Mouse (Mus musculus): ENCODE results near the gene Parp4. TPM values are rescaled to one million over a fixed set of nuclear protein-coding genes. Genes with fewer than 3 reads are reported as not detected.

Gene Parp4
- polyA plus RNA-seq, 2 experiments: 1.7 to 1.8 TPM

DNA sequence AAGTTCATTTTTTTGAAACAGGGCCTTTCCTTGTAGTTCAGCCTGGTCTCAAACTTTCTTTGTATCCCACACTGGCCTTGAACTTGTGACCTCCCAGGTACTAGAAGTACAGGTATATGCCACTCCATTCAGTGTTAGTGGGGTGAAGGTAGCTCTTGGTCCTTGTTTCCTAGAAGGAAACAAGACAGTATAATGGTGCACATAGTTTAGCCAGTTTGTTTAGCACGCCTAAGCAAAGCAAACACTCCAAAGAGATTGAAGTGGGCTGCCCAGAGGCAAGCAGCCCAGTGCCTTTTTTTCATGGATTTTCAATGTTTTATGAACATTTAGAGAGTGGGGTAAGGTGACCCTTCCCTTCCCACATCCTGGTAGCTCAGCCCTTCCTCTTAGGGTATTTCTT, 42.1 kb downstream of the Parp4 start:
- H3K9me3 ChIP-seq (ENCODE audit: control insufficient read depth, low read length): no peaks in the 10 kb centered on the region
- H3K4me2 ChIP-seq (ENCODE audit: low read depth): no peak overlapping the region
- TF ChIP-seq CTCF (IDR thresholded peaks at IDR 0.05; ENCODE audit: low read depth): no peak
- no peak overlapping the region for H3K9ac ChIP-seq (replicated peaks)
- no peak for ATAC-seq (ENCODE audit: insufficient read depth)
- no peaks in the 10 kb centered on the region for H3K36me3 ChIP-seq (replicated peaks; ENCODE audit: control insufficient read depth, insufficient read depth, low read depth)
- no peaks in the 10 kb centered on the region for H3K4me1 ChIP-seq (replicated peaks; ENCODE audit: control insufficient read depth in 2 of 2, insufficient read depth in 2 of 2, low read length in 1 of 2)
- H3K4me3 ChIP-seq (ENCODE audit: insufficient read depth in 1 of 2, low read depth in 2 of 2, low read length in 2 of 2): no peak overlapping the region
- H3K27me3 ChIP-seq (ENCODE audit: control insufficient read depth, insufficient read depth, low read length): no peaks in the 10 kb centered on the region
- DNase-seq (ENCODE audit: low read depth in 3 of 3, low spot score in 3 of 3): no peak
- no peak overlapping the region for H3K27ac ChIP-seq
- 55% methylated on average over 1 of the region's 1 CpGs for WGBS (ENCODE audit: insufficient replicate concordance)

DNA sequence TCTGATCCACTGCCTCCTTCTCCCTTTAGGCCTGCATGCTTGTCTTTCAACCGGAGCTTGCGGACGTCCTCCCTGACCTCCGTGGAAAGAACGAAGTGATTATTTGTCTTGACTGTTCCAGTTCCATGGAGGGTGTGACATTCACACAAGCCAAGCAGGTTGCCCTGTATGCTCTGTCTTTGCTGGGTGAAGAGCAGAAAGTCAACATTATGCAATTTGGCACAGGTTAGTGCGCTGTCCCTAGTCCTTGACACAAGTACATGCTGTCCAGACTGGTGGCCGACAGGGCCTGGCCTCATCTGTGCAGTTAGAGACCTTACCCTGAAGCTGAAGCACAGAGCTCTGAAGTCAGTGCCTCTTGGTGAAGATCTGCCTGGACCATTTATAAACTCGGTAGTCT, 45.0 kb downstream of the Parp4 start:
- TF ChIP-seq EP300 (IDR thresholded peaks at IDR 0.05; ENCODE audit: low read depth): no peak
- no peak for TF ChIP-seq CTCF (IDR thresholded peaks at IDR 0.05; ENCODE audit: low read depth)

DNA sequence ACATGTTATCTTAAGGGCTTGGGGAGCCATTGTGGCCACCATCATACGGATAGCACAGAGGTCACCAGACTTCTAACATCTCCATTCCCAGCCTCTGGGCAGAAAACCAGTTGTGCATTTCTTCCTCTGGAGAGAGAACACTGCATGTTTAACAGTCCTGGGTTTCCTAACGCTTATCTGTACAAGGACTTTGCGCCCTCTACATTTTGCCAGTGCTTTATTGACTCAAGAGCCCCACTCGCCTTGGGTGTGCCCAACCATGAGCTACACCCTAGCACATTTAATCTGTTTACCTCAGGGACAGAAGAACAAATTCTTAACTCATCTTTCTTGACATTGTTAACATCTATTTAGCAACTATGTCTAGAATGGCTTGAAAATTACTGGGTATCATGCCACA, 50.8 kb downstream of the Parp4 start:
- Histone ChIP-seq H3K9me3 (ENCODE audit: control insufficient read depth, low read length) (no peaks in the 10 kb centered on the region), H3K36me3 (replicated peaks; ENCODE audit: control insufficient read depth, insufficient read depth, low read depth) (no peaks in the 10 kb centered on the region), H3K9ac (replicated peaks) (no peak overlapping the region), H3K27me3 (ENCODE audit: control insufficient read depth, insufficient read depth, low read length) (no peaks in the 10 kb centered on the region), H3K4me2 (ENCODE audit: low read depth) (no peak overlapping the region), H3K27ac (no peak overlapping the region), H3K4me3 (ENCODE audit: insufficient read depth in 1 of 2, low read depth in 2 of 2, low read length in 2 of 2) (no peak overlapping the region), H3K4me1 (replicated peaks; ENCODE audit: control insufficient read depth in 2 of 2, insufficient read depth in 2 of 2, low read length in 1 of 2) (no peaks in the 10 kb centered on the region)
- 62% methylated on average over 4 of the region's 4 CpGs for WGBS (ENCODE audit: insufficient replicate concordance)
- ATAC-seq (ENCODE audit: insufficient read depth) (no peak), DNase-seq (ENCODE audit: low read depth in 3 of 3, low spot score in 3 of 3) (no peak)
- TF ChIP-seq EP300 (IDR thresholded peaks at IDR 0.05; ENCODE audit: low read depth): no peak
- no peak for TF ChIP-seq CTCF (IDR thresholded peaks at IDR 0.05; ENCODE audit: low read depth)

More for the DNA sequence above, 45.0 kb downstream of the Parp4 start:
- no peak overlapping the region for H3K9ac ChIP-seq (replicated peaks)
- DNase-seq (ENCODE audit: low read depth in 3 of 3, low spot score in 3 of 3): peak in 2 of 3 experiments; percentile 7 to 10
- no peaks in the 10 kb centered on the region for H3K36me3 ChIP-seq (replicated peaks; ENCODE audit: control insufficient read depth, insufficient read depth, low read depth)
- H3K27me3 ChIP-seq (ENCODE audit: control insufficient read depth, insufficient read depth, low read length): no peaks in the 10 kb centered on the region
- ATAC-seq (ENCODE audit: insufficient read depth): peak; percentile 59; the same call in 1 of the 2 replicates
- no peaks in the 10 kb centered on the region for H3K4me1 ChIP-seq (replicated peaks; ENCODE audit: control insufficient read depth in 2 of 2, insufficient read depth in 2 of 2, low read length in 1 of 2)
- 69% methylated on average over 8 of the region's 8 CpGs for WGBS (ENCODE audit: insufficient replicate concordance)
- no peak overlapping the region for H3K4me2 ChIP-seq (ENCODE audit: low read depth)
- H3K9me3 ChIP-seq (ENCODE audit: control insufficient read depth, low read length): no peaks in the 10 kb centered on the region
- no peak overlapping the region for H3K4me3 ChIP-seq (ENCODE audit: insufficient read depth in 1 of 2, low read depth in 2 of 2, low read length in 2 of 2)
- H3K27ac ChIP-seq: no peak overlapping the region

DNA sequence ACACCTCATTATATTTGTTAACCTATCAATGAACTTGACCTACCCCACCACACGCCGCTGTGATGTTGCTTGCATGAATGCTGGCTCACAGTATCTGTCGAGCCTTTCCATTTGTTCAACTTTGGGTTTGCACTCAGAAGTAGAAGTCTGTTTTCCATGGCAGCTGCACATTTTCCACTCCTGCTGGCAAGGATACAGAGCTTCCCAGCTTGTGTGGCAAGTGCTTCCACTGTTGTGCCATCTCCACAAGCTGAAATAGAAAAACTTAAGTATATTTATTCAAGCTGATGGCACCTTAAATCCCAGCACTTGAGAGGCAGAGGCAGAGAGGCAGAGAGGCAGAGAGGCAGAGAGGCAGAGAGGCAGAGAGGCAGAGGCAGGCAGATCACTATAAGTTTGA, 52.9 kb downstream of the Parp4 start:
- DNase-seq (ENCODE audit: low read depth in 3 of 3, low spot score in 3 of 3): no peak
- Histone ChIP-seq H3K4me3 (ENCODE audit: insufficient read depth in 1 of 2, low read depth in 2 of 2, low read length in 2 of 2) (no peak overlapping the region), H3K4me2 (ENCODE audit: low read depth) (no peak overlapping the region), H3K9ac (replicated peaks) (no peak overlapping the region), H3K9me3 (ENCODE audit: control insufficient read depth, low read length) (no peaks in the 10 kb centered on the region), H3K27ac (no peak overlapping the region), H3K36me3 (replicated peaks; ENCODE audit: control insufficient read depth, insufficient read depth, low read depth) (no peaks in the 10 kb centered on the region), H3K4me1 (replicated peaks; ENCODE audit: control insufficient read depth in 2 of 2, insufficient read depth in 2 of 2, low read length in 1 of 2) (no peaks in the 10 kb centered on the region), H3K27me3 (ENCODE audit: control insufficient read depth, insufficient read depth, low read length) (no peaks in the 10 kb centered on the region)
- 76% methylated on average over 3 of the region's 3 CpGs for WGBS (ENCODE audit: insufficient replicate concordance)
- ATAC-seq (ENCODE audit: insufficient read depth): no peak
- TF ChIP-seq EP300 (IDR thresholded peaks at IDR 0.05; ENCODE audit: low read depth) (no peak), CTCF (IDR thresholded peaks at IDR 0.05; ENCODE audit: low read depth) (no peak)

DNA sequence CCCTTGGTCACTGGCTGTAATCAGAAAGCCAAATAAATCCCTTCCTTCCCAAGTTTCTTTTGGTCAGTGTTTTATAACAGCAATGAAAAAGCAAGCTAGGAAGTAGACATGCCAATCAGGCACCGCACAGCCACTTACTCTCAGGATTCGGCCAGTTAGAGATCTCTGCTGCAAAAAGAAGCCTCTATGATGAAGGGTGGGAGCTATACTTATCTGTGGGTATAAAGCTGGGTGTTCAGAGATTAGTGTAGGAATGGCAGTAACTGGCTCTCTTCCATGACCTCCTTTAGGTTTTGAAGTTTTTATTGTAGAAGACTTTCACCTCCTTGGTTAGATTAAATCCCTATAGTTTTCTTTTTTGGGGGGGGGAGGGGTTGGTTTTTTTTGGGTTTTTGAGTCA, 55.7 kb downstream of the Parp4 start:
- H3K27me3 ChIP-seq (ENCODE audit: control insufficient read depth, insufficient read depth, low read length): no peaks in the 10 kb centered on the region
- no peak overlapping the region for H3K9ac ChIP-seq (replicated peaks)
- TF ChIP-seq EP300 (IDR thresholded peaks at IDR 0.05; ENCODE audit: low read depth) (no peak), CTCF (IDR thresholded peaks at IDR 0.05; ENCODE audit: low read depth) (no peak)
- no peaks in the 10 kb centered on the region for H3K9me3 ChIP-seq (ENCODE audit: control insufficient read depth, low read length)
- DNase-seq (ENCODE audit: low read depth in 3 of 3, low spot score in 3 of 3) (no peak), ATAC-seq (ENCODE audit: insufficient read depth) (no peak)
- no peak overlapping the region for H3K27ac ChIP-seq
- no peak overlapping the region for H3K4me2 ChIP-seq (ENCODE audit: low read depth)
- no peaks in the 10 kb centered on the region for H3K36me3 ChIP-seq (replicated peaks; ENCODE audit: control insufficient read depth, insufficient read depth, low read depth)
- 57% methylated on average over 2 of the region's 2 CpGs for WGBS (ENCODE audit: insufficient replicate concordance)
- H3K4me1 ChIP-seq (replicated peaks; ENCODE audit: control insufficient read depth in 2 of 2, insufficient read depth in 2 of 2, low read length in 1 of 2): no peaks in the 10 kb centered on the region
- no peak overlapping the region for H3K4me3 ChIP-seq (ENCODE audit: insufficient read depth in 1 of 2, low read depth in 2 of 2, low read length in 2 of 2)
